Mouse (Mus musculus) heart, postnatal 0 days (tissue): ENCODE results near the gene Rbfox3. TPM values are rescaled to one million over a fixed set of nuclear protein-coding genes. Genes with fewer than 3 reads are reported as not detected.

ENCODE experiments used
- ATAC-seq: fragments of 200-750 bp; cut with Nextera tagmentation; 2 replicates; pipeline ENCODE4 v1.8.0; 2017; ENCODE audit warnings: low read depth, moderate number of reproducible peaks, moderate library complexity; ENCODE audit not compliant: insufficient read depth
- DNase-seq: peaks from one replicate; pipeline ENCODE4 v3.0.0-alpha.2; 2016; ENCODE audit warnings: low spot score
- H3K27ac ChIP-seq: fragments of 300-500 bp; sonication (generic); 2 replicates; pipeline ENCODE4 v1.5.1; 2014; ENCODE audit warnings: low read depth, mild to moderate bottlenecking
- H3K27me3 ChIP-seq: fragments of 300-500 bp; sonication (generic); 2 replicates; pipeline ENCODE4 v1.6.1; 2014; ENCODE audit warnings: low read length, mixed read lengths; ENCODE audit not compliant: control insufficient read depth, insufficient read depth
- H3K36me3 ChIP-seq: fragments of 300-500 bp; sonication (generic); replicated peaks from 2 replicates; pipeline ENCODE4 v1.6.1; 2014; ENCODE audit warnings: low read length, mixed read lengths; ENCODE audit not compliant: control insufficient read depth, insufficient read depth
- H3K4me1 ChIP-seq: fragments of 300-500 bp; sonication (generic); 2 replicates; pipeline ENCODE4 v1.6.1; 2014; ENCODE audit warnings: antibody characterized with exemption; ENCODE audit not compliant: control insufficient read depth, insufficient read depth
- H3K4me2 ChIP-seq: fragments of 300-500 bp; sonication (generic); 2 replicates; pipeline ENCODE4 v1.6.1; 2014; ENCODE audit warnings: low read depth, mild to moderate bottlenecking, low read length, moderate library complexity
- H3K4me3 ChIP-seq: fragments of 300-500 bp; sonication (generic); 2 replicates; pipeline ENCODE4 v1.5.1; 2014; ENCODE audit warnings: low read depth, low read length
- H3K9ac ChIP-seq: fragments of 300-500 bp; sonication (generic); replicated peaks from 2 replicates; pipeline ENCODE4 v1.6.1; 2014; ENCODE audit warnings: low read depth, low read length, mixed read lengths
- H3K9me3 ChIP-seq: fragments of 300-500 bp; sonication (generic); replicated peaks from 2 replicates; pipeline ENCODE4 v1.6.1; 2016; ENCODE audit warnings: low read length; ENCODE audit not compliant: control insufficient read depth
- CTCF ChIP-seq: IDR thresholded peaks from 2 replicates; pipeline ENCODE4 v1.5.1; 2016; ENCODE audit warnings: antibody characterized with exemption, control low read depth, low read depth
- EP300 ChIP-seq: IDR thresholded peaks from 2 replicates; pipeline ENCODE4 v1.6.1; 2016; ENCODE audit warnings: antibody characterized with exemption, low read depth
- WGBS: fragments of 180-500 bp; shearing (Covaris S2); extraction: QIAGEN DNeasy Blood & Tissue Kit; methylation state at CpG from one replicate; pipeline ENCODE4 v1.1.7; 2014; 5-methylcytosine and 5-hydroxymethylcytosine counted together
- polyA plus RNA-seq: library from polyadenylated mRNA; unstranded; fragments of >200 nt; fragmentation: Nextera tagmentation; extraction: Ambion mirVana; gene quantifications from 2 replicates; pipeline ENCODE4 v1.2.1, GENCODE M21; 2015
- total RNA-seq: library from RNA; depleted of rRNA; stranded (reverse); fragments of >200 nt; gene quantifications from 2 replicates; pipeline ENCODE4 v1.2.3, GENCODE M21; 2014; ENCODE audit warnings: low replicate concordance

Gene Rbfox3
- total and polyA plus RNA-seq, 2 experiments from 2014 or later: 0.08 to 1.2 TPM

DNA sequence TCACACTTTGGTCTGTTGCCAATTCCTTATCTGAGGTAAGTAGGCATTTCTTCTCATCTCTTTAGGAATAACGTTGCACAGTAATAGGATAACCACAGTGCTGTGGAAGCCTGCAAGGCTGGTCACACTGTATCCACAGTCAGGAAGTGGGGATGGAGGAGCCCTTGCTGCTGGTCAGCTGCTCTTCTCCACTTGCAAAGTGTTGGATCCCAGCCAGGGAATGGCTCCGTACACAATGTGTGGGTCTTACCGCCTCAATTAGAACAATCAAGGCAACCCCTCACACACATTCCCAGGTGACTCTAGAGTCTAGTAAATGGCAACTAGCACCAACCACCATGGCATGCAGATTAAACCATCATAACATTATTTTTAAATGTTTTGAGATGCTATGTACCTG lies 266.2 kb downstream of the Rbfox3 start:
- Histone ChIP-seq H3K4me3 (no peak overlapping the region), H3K9ac (no peak overlapping the region), H3K4me1 (no peaks in the 10 kb centered on the region), H3K9me3 (no peaks in the 10 kb centered on the region; the same call in 1 of the 2 replicates), H3K4me2 (no peak overlapping the region), H3K27me3 (no peaks in the 10 kb centered on the region), H3K36me3 (no peaks in the 10 kb centered on the region), H3K27ac (no peak overlapping the region)
- DNase-seq: no peak
- WGBS: 64% methylated on average over 3 of the region's 3 CpGs
- ATAC-seq: no peak
- TF ChIP-seq EP300 (no peak), CTCF (no peak)

GRCm38 (mm10) chr11:118640706-118641105 lies 270.7 kb downstream of the Rbfox3 start:
- TF ChIP-seq CTCF: no peak
- TF ChIP-seq EP300: no peak
- Histone ChIP-seq H3K9me3 (no peaks in the 10 kb centered on the region; the same call in 1 of the 2 replicates), H3K9ac (no peak overlapping the region), H3K4me3 (no peak overlapping the region), H3K36me3 (no peaks in the 10 kb centered on the region), H3K4me2 (no peak overlapping the region), H3K27me3 (no peaks in the 10 kb centered on the region), H3K27ac (no peak overlapping the region), H3K4me1 (no peaks in the 10 kb centered on the region)
- WGBS: 91% methylated on average over 4 of the region's 4 CpGs
- ATAC-seq (no peak), DNase-seq (no peak)

DNA sequence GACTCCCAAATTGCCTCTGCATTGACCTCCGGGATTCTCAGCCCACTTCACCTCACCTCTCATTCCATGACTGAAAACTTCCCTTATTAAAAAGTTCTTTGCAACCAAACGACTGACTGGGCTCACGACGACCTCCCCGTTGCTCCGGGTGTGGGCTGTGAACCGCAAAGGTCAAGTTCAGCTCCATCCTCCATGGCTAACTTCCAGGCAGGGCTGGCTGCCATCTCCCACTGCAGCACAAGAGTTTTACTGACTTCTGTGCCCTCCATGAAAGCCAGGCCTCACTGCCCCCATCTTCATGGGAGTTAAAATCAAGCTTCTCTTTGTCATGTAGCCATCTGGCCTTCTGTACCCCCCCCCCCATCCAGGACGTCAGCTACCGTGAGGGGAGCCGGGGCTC lies 273.7 kb downstream of the Rbfox3 start:
- TF ChIP-seq CTCF (no peak), EP300 (no peak)
- no peaks in the 10 kb centered on the region for H3K4me1 ChIP-seq
- WGBS: 71% methylated on average over 10 of the region's 10 CpGs
- no peak overlapping the region for H3K27ac ChIP-seq
- no peaks in the 10 kb centered on the region for H3K36me3 ChIP-seq
- no peak for DNase-seq
- no peak overlapping the region for H3K9ac ChIP-seq
- H3K27me3 ChIP-seq: no peaks in the 10 kb centered on the region
- H3K4me3 ChIP-seq: no peak overlapping the region
- no peak for ATAC-seq
- no peaks in the 10 kb centered on the region; the same call in 1 of the 2 replicates for H3K9me3 ChIP-seq
- H3K4me2 ChIP-seq: no peak overlapping the region

DNA sequence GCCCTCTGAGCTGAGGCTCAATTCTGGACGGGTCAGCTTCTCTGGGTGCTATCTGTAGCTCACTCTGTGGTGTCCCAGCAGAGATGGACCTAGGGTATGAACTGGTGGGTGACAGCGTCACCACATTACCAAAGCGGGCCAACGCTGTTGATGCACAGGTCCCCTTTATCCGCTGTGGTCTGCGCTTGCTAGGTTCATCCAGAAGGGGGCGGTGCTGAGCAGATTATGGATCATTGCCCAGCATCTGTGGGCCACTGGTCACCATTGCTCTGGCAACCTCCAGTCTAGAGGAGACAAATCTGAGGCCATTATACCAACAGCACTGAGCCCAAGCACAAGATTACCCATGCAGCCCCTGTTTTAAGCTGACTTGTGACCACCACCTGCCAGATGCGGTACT lies 276.8 kb downstream of the Rbfox3 start:
- H3K27me3 ChIP-seq: no peaks in the 10 kb centered on the region
- no peaks in the 10 kb centered on the region for H3K36me3 ChIP-seq
- no peak overlapping the region for H3K27ac ChIP-seq
- DNase-seq (no peak), ATAC-seq (no peak)
- no peak overlapping the region for H3K4me2 ChIP-seq
- no peaks in the 10 kb centered on the region for H3K4me1 ChIP-seq
- no peak overlapping the region for H3K4me3 ChIP-seq
- WGBS: 42% methylated on average over 8 of the region's 8 CpGs
- no peaks in the 10 kb centered on the region for H3K9me3 ChIP-seq
- TF ChIP-seq EP300: no peak
- TF ChIP-seq CTCF: peak; percentile 30
- no peak overlapping the region for H3K9ac ChIP-seq

- Histone ChIP-seq H3K27me3 (no peaks in the 10 kb centered on the region), H3K9ac (no peak overlapping the region), H3K4me3 (no peak overlapping the region), H3K9me3 (no peaks in the 10 kb centered on the region), H3K27ac (no peak overlapping the region), H3K36me3 (no peaks in the 10 kb centered on the region), H3K4me1 (no peaks in the 10 kb centered on the region), H3K4me2 (no peak overlapping the region)
- no peak for ATAC-seq
- TF ChIP-seq CTCF (no peak), EP300 (no peak)
- WGBS: 90% methylated on average over 1 of the region's 1 CpGs
- DNase-seq: no peak
These were observed 281.7 kb downstream of the Rbfox3 start for GRCm38 (mm10) chr11:118629718-118630117.

GRCm38 (mm10) chr11:118627541-118627940 lies 283.9 kb downstream of the Rbfox3 start:
- no peak overlapping the region for H3K27ac ChIP-seq
- H3K4me3 ChIP-seq: no peak overlapping the region
- H3K27me3 ChIP-seq: no peaks in the 10 kb centered on the region
- H3K36me3 ChIP-seq: no peaks in the 10 kb centered on the region
- ATAC-seq: no peak
- H3K9me3 ChIP-seq: no peaks in the 10 kb centered on the region
- H3K9ac ChIP-seq: no peak overlapping the region
- no peak overlapping the region for H3K4me2 ChIP-seq
- WGBS: 69% methylated on average over 5 of the region's 5 CpGs
- DNase-seq: no peak
- H3K4me1 ChIP-seq: no peaks in the 10 kb centered on the region
- TF ChIP-seq CTCF (no peak), EP300 (no peak)
